Mouse (Mus musculus): ENCODE results near the gene Lad1. TPM values are rescaled to one million over a fixed set of nuclear protein-coding genes. Genes with fewer than 3 reads are reported as not detected.

Gene Lad1
- total RNA-seq, 2 experiments from 2014 or later = 0.75 to 0.91 TPM

GRCm38 (mm10) chr1:135861980-135862552 lies 43.7 kb downstream of the Lad1 start:
- no peak for DNase-seq (ENCODE audit: extremely low spot score in 1 of 2, low spot score in 2 of 2)
- intact Hi-C loops (cut with DNase I) = no loop called here

GRCm38 (mm10) chr1:135862561-135862960 lies 44.2 kb downstream of the Lad1 start:
- intact Hi-C loops (cut with DNase I) = no loop called here
- DNase-seq (ENCODE audit: extremely low spot score in 1 of 2, low spot score in 2 of 2) = no peak

DNA sequence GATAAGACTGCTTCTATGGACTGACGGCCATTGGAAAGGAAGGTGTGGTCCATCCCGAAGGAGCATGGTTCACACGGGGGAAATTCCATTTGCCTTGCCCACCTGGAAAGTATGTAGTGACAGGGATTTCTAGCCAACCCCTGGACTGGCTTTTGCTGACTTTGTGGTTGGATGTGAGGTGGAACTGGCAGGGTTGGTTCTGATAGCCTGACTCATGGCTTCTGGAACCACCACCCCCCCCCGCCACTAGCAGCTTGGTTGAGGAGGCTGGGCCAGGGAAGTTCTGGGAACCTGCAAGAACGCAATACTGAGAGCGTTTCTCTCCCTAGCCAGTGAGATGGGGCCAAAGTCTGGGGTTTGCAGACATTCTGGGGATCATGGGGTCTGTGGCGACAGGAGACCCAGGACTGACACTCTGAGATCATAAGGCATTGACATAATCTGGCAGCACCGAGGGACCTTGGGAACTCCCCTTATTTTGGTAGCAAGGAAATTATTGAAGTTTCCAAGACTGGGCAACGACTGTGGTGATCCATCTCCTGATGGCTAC lies 45.5 kb downstream of the Lad1 start:
- DNase-seq (ENCODE audit: extremely low spot score in 1 of 2, low spot score in 2 of 2) = no peak
- intact Hi-C loops (cut with DNase I) = loop anchor here (2.0 kb wide), 1 partner anchor 81 kb away; no protein-coding TSS in a partner anchor

DNA sequence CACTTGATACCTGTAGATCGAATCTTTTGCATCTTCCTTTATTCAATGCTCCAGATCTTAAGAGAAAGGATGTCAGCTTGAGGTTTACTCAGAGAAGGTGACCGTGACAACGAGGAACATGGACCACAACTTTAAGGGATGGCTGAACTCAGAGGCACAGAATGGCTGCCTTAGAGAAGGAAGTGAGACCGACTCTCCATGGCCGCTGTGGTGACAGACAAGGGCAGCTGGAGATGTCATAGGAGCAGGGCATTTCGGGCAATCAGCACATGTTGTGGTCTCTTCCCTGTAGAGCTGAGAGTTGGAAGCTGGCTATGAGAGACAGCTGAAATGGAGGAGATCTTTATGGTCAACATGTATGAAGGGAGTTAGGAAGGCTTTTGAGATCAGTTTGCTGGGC lies 46.4 kb downstream of the Lad1 start:
- DNase-seq (ENCODE audit: extremely low spot score in 1 of 2, low spot score in 2 of 2) = no peak
- intact Hi-C loops (cut with DNase I) = loop anchor here (2.0 kb wide), 1 partner anchor 80 kb away; no protein-coding TSS in a partner anchor

DNA sequence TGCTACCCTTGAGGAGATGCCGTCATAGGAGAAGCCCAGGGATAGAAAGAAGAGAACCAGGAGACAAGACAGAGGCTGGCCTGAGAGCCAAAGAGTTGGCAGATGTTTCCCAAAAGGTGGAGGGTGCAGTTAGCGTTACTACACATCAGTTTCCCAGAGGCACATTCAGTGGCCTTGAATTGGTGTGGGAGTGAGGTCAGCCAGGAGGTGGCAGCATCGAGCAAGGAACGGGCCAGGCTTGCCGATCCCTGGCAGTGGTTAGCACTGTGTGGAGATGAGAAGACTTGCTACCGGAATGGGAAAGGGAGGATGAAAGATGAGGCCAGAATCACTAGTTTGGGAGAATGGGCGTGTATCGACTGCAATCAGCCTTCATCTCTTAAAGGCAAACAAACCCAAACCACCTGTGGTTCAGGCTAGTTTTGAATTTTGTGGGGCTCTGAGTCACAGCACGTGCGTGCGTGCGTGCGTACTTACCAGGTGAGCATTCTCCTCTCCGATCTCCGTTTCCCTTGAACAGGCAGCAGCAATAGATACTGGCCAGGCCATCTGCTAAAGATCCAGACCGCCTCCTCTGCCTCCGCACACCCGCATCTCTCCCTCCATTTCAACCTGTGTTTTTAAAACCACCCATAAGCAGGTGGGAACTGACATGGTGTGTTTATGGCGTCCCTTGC lies 47.3 kb downstream of the Lad1 start:
- intact Hi-C loops (cut with DNase I) = loop anchor here (2.0 kb wide), 1 partner anchor 79 kb away; no protein-coding TSS in a partner anchor
- peak; percentile 72 to 84 for DNase-seq (ENCODE audit: extremely low spot score in 1 of 2, low spot score in 2 of 2)

DNA sequence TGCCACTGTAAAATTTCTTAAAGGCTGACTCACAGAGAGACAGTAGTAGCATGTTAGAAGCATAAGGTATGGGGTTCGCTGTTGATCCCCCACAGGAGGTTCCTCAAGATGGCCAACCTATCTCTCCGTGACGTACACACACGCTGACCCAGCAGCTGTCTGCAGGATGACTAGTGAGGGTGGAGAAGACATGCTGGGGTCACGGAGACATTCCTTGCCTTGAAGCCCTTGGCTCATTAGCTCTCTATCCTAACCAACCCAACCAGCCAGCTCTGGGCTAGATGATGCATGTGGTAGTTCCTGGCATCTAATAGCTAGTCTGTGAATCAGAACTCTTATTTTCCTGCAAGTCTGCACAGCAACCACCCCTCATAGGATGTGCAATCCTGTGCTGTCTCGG lies 50.2 kb downstream of the Lad1 start:
- no peak for DNase-seq (ENCODE audit: extremely low spot score in 1 of 2, low spot score in 2 of 2)
- intact Hi-C loops (cut with DNase I) = no loop called here

DNA sequence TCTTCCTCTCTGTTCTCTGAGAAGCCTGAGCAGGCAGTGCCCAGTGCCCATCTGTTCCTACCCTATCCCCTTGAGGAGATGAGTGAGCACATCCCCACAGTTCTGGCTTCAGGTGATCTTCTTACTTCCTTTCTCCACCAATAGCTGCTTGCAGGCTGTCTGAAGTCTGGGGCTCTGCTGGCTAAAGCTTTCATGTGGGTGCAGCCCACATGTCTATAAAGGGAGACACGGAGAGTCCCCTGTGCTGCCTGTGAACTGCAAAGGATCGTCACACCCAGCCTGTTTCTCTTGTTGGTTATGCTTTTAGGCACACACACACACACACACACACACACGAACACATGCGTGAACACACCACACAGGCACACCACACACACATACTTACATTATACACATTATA lies 54.6 kb downstream of the Lad1 start:
- no peak for DNase-seq (ENCODE audit: extremely low spot score in 1 of 2, low spot score in 2 of 2)
- intact Hi-C loops (cut with DNase I) = no loop called here

DNA sequence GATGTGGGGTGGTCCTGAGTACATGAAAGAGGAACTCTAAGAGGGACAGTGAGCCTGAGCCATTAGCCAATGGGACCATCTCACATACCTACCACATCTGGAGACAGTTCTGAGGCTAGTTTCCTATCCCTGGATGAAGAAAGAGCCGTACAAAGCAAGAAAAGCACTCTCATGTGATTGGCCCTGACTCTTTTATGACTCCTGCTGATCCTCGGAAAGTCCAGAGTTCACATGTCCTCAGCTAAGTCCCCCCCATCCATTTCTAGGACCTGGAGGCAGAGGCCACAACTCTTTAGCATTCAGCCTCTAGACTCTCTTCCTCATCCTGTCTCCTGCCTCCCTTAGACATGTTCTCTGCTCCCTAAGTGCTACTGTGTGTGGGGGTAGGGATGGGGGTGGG lies 58.9 kb downstream of the Lad1 start:
- intact Hi-C loops (cut with DNase I) = no loop called here

DNA sequence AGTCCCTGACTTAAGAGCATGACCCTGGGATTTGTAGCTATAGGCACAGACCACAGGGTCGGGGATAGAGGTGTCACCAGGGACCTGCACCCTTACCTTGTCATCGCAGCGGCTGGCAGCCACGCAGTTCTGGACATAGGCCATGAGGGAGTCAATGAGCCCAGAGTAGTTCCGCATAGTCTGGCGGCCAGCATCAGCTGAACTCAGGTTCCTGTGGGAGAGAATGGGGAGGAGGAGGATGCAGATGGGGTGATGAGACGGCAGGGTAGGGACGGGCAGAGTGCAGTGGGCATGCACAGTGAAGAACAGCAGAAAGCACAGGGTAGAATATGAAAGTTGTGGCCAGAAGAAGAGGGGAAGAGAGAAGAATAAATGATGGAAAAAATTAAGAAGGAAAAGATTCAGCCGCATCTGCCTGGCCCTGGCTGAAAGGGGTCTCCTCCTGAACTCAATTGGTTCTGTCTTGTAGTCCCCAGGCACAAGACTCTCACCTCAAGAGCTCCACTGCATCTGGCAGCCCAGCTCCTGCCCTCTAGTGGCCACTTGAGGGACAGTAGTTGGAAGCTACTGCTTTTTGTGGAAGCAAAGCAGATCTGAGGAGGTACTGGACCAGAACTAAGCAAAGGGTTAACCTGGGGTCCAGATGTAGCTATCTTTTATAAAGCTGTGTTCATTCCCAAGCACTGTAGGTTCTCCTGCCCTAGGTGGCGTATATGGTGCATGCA lies 64.1 kb downstream of the Lad1 start:
- DNase-seq (ENCODE audit: extremely low spot score in 1 of 2, low spot score in 2 of 2) = peak; percentile 56 to 65
- intact Hi-C loops (cut with DNase I) = no loop called here

More for the DNA sequence above, 58.9 kb downstream of the Lad1 start:
- DNase-seq (ENCODE audit: extremely low spot score in 1 of 2, low spot score in 2 of 2) = no peak

Other genes with a start within 250 kb of the Lad1 start
- gene Nav1, start 211.3 kb upstream of the Lad1 start, total RNA-seq (2021) = 100 to 1,000 TPM; 227 to 238 TPM
- 10 to 100 TPM; 67.3 to 85.0 TPM for gene Csrp1, start 98.5 kb upstream of the Lad1 start, total RNA-seq (2021)
- gene Phlda3, start 52.5 kb upstream of the Lad1 start, total RNA-seq (2021) = 10 to 100 TPM; 11.5 to 11.6 TPM
- gene Tnni1, start 39.2 kb upstream of the Lad1 start, total RNA-seq (2021) = 1 to 10 TPM in 1 of 2 experiments, under 1 TPM in 1; 0.99 to 1.1 TPM
- 1 to 10 TPM; 2.0 to 3.3 TPM for gene Tnnt2, start 17.8 kb downstream of the Lad1 start, total RNA-seq (2021)
- under 1 TPM; 0.16 to 0.19 TPM for gene Pkp1, start 100.6 kb downstream of the Lad1 start, total RNA-seq (2021)
- under 1 TPM; 0.41 to 0.73 TPM for gene Igfn1, start 187.7 kb downstream of the Lad1 start, total RNA-seq (2021)
- 10 to 100 TPM; 81.3 to 84.0 TPM for gene Tmem9, start 189.6 kb downstream of the Lad1 start, total RNA-seq (2021)
- 1 to 10 TPM in 1 of 2 experiments, under 1 TPM in 1; 0.66 to 1.2 TPM for gene Ascl5, start 232.2 kb downstream of the Lad1 start, total RNA-seq (2021)
- 1 to 10 TPM; 1.5 to 2.4 TPM for gene Cacna1s, start 234.2 kb downstream of the Lad1 start, total RNA-seq (2021)